Mouse (Mus musculus) heart, adult 9 months (tissue): ENCODE measurements at regions not wholly inside any gene's neighbourhood (a gene's known extent, or its start where the extent isn't known, plus 50 kb on each side); places are given as distances from the start of the nearest gene placed in this dataset.
A peak's percentile ranks its signal among the peaks of the same experiment; 100 is the strongest.

ENCODE experiments used
- DNase-seq, 2 experiments: peaks; one replicate each; pipeline ENCODE4 v3.0.0; 2022; ENCODE audit warnings: low spot score in 2 of 2

- no peak for DNase-seq
These were observed 61.5 kb downstream of the Ccna1 start for GRCm38 (mm10) chr3:54993761-54994160.

GRCm38 (mm10) chr3:54990073-54990472 is 65.2 kb downstream of the Ccna1 start:
- no peak for DNase-seq

GRCm38 (mm10) chr3:54989358-54989757 is 65.9 kb downstream of the Ccna1 start:
- peak; percentile 51 to 53 for DNase-seq

DNA sequence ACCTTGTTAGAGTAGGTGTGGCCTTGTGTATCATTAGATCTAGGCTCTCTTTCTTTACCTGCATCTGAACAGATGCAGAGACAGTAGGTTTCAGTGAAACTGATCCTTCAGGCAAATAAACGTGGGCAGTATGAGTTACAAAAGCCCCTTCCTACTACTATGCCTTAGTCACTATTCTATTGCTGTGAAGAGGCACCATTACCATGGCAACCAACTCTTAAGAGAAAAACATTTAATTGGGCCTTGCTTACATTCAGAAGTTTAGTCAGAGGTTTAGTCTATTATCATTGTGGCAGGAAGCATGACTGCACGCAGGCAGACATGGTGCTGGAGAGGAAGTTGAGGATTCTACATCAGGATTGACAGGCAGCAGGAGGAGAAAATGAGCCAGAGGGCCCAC is 65.8 kb upstream of the Sertm1 start:
- DNase-seq, result no peak

DNA sequence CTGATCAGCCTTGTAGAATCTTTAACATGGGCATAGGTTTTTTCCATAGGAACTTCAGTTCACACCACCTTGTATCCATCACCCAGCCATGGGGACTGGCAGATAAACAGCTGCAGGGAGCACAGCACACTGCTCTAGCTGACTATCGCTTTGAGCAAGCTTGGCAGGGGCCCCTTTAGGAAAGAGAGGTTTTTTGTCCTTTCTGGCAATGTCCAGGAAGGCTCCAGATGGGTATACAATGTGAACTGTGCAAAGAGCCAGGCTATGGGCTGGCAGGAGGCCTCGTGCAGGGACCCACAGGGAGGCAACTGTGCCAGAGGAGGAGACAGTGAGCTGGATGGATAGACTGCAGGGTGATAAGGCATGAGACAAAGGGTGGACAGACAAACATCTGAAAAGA is 64.6 kb upstream of the Sertm1 start:
- DNase-seq, result no peak

GRCm38 (mm10) chr3:54965512-54965911 is 49.8 kb upstream of the Sertm1 start:
- no peak for DNase-seq
